Mouse (Mus musculus) frontal cortex, adult (tissue): ENCODE results near the gene 4430402I18Rik.
"Not testable (repeated sequence)": the region's sequence is repeated elsewhere in the genome, so short reads cannot be mapped to it uniquely, and the experiment has no call there.

Experiments used
- ATAC-seq: cut with Nextera tagmentation; 2 replicates; pipeline ENCODE4 v1.9.2; 2017; ENCODE audit warnings: mild to moderate bottlenecking, moderate library complexity, mixed read lengths; ENCODE audit not compliant: low TSS enrichment

Gene 4430402I18Rik

GRCm38 (mm10) chr19:28967652-28968051 lies at the start of gene 4430402I18Rik:
4430402I18Rik (minus strand) TSS chr19:28967800.
- peak; percentile 50 for ATAC-seq

- no peak for ATAC-seq
Measured at GRCm38 (mm10) chr19:29016786-29017185, 49.2 kb upstream of the 4430402I18Rik start.

- ATAC-seq, result no peak
Measured at GRCm38 (mm10) chr19:29016204-29016765, 48.7 kb upstream of the 4430402I18Rik start.

GRCm38 (mm10) chr19:29015410-29016203 lies 48.0 kb upstream of the 4430402I18Rik start:
- ATAC-seq, result peak; percentile 43; the same call in 1 of the 2 replicates

- ATAC-seq, result no peak
Measured at GRCm38 (mm10) chr19:29014466-29015055, 47.0 kb upstream of the 4430402I18Rik start.

- ATAC-seq, result peak; percentile 74
Measured at GRCm38 (mm10) chr19:29011355-29011990, 43.9 kb upstream of the 4430402I18Rik start.

GRCm38 (mm10) chr19:29009046-29009445 lies 41.4 kb upstream of the 4430402I18Rik start:
- no peak for ATAC-seq

GRCm38 (mm10) chr19:29008069-29008706 lies 40.6 kb upstream of the 4430402I18Rik start:
- no peak for ATAC-seq

GRCm38 (mm10) chr19:29000321-29000720 lies 32.7 kb upstream of the 4430402I18Rik start:
- not testable (repeated sequence) for ATAC-seq

GRCm38 (mm10) chr19:28997976-28998630 lies 30.5 kb upstream of the 4430402I18Rik start:
- no peak for ATAC-seq

GRCm38 (mm10) chr19:28995366-28995765 lies 27.8 kb upstream of the 4430402I18Rik start:
- ATAC-seq, result no peak

GRCm38 (mm10) chr19:28994870-28995269 lies 27.3 kb upstream of the 4430402I18Rik start:
- peak; percentile 38 for ATAC-seq

GRCm38 (mm10) chr19:28991391-28991790 lies 23.8 kb upstream of the 4430402I18Rik start:
- no peak for ATAC-seq

GRCm38 (mm10) chr19:28990590-28991221 lies 23.1 kb upstream of the 4430402I18Rik start:
- peak; percentile 35 for ATAC-seq

GRCm38 (mm10) chr19:28990194-28990589 lies 22.6 kb upstream of the 4430402I18Rik start, which contains the start of gene Cdc37l1:
Cdc37l1 (plus strand) TSS chr19:28990352.
- peak; percentile 87 for ATAC-seq

GRCm38 (mm10) chr19:28989515-28989914 lies 21.9 kb upstream of the 4430402I18Rik start:
- ATAC-seq, result no peak

- no peak for ATAC-seq
Measured at GRCm38 (mm10) chr19:28982617-28983016, 15.0 kb upstream of the 4430402I18Rik start.

- peak; percentile 97 for ATAC-seq
Measured at GRCm38 (mm10) chr19:28974862-28975611, 7.4 kb upstream of the 4430402I18Rik start.

- ATAC-seq, result no peak
Measured at GRCm38 (mm10) chr19:28970251-28970650, 2.7 kb upstream of the 4430402I18Rik start.

GRCm38 (mm10) chr19:28969231-28969630 lies 1.6 kb upstream of the 4430402I18Rik start:
- no peak for ATAC-seq
